Mouse (Mus musculus): Measurements from ENCODE around the gene Dnah7a. TPM values are rescaled to one million over a fixed set of nuclear protein-coding genes. Genes with fewer than 3 reads are reported as not detected.
"Not testable (repeated sequence)": the region's sequence is repeated elsewhere in the genome, so short reads cannot be mapped to it uniquely, and the experiment has no call there.

Dnah7a gene
- total RNA-seq, 2 experiments from 2014 or later: 3.9 to 4.8 TPM

DNA sequence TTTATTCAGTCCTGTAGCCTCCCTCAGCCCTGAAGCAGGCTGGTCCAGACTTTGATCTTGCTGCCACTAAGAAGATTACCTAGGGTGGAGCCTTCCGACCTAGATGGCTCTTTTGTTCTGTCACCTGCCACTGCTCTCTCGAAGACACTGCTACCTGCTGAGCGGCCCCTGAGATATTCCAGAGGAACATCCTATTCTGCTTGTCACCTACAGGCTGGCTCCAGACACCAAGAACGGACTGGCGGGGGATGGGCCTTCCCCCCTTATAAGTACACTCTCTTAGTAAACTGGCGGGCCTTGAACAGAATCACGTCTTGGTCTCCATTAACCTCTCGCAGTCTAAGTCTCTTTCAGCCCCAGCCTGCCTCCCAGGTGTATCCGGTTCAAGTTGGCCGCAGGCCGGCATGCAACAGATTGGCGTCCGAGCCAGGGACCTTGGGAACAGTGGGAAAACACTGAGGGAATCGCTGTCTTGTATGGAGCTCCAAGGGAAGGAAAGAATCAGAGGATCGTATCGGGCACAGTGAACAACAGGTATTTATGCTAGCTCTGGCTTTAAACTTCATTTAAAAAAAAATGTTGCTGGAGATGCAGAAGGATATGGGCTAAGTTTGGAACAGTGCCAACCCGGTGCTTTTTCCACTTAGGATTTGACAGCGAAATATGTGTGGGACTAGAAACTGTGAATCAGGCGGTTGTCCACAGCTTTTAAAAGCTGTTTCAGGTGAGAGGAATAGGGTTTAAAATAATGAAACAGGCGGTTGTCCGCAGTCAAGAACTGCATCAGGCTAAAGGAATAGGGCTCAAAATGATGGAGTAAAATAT is 312.4 kb downstream of the Dnah7a start:
- peak; percentile 4 to 7 for DNase-seq (ENCODE audit: low spot score in 2 of 2)

DNA sequence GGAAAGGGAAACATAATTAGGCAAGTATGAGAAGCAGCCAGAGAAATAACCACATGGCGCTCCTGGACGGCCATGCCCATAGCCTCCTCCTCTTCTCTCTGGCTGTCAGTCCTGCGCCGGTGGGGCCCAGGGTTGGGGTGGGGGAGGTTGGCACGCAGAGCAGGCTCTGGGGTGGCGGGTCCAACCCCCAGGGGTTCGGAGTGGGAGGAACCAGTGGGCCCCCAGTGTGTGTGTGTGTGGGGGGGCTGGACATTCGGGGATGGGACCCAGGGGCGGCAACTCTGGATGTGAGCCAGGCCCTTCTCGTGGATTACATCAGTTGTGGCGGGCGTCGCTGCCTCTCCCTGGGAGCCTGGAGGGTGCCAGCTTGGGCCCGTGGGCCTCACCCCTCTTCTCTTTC is 317.8 kb downstream of the Dnah7a start:
- DNase-seq (ENCODE audit: low spot score in 2 of 2): no peak

DNA sequence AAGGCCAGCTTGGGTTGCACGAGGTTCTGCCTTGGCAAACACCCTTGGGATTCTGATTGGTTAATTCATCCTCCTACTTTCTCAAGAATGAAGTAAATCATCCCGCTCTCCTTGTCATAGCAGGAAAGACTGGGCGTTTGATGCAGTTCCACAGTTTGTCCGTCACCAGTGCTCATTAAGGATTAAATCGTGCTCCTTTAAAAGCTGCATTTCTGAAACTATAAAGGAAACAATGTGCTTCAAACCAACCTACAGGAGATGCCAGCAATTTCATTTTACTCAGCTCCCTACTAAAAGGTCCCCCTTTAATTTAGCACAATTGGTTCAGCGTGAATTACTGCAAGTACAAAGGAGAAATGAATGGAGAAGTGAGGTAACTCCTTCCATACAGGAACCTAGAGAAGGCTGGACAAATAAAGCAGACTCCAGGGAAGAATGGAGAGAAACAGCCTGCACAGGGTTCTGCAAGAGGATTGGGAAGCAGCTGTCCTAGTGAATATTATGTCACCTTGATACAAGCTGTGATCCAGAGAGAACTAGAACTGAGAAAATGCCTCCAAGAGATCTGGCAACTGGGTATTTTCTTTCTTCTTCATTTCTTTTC is 322.4 kb downstream of the Dnah7a start:
- DNase-seq (ENCODE audit: low spot score in 2 of 2): no peak

DNA sequence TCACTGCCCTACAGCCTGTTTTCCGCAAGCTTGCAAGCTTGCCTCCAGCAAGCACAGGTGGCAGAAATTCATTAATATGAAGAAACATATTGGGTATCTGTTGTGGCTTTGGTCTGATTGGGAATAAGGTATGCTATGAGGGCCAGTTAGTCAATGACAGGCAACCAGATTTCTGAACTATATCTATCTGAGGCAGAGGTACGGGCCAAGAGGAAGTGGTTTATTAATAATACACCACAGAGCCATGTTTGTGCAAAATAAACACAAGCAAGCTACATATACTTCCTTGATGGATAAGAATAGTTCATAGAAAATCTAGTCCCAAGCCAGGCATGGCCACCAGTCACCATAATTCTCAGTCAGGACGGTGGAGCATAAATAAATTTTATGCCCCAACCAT is 328.9 kb downstream of the Dnah7a start:
- no peak for DNase-seq (ENCODE audit: low spot score in 2 of 2)

DNA sequence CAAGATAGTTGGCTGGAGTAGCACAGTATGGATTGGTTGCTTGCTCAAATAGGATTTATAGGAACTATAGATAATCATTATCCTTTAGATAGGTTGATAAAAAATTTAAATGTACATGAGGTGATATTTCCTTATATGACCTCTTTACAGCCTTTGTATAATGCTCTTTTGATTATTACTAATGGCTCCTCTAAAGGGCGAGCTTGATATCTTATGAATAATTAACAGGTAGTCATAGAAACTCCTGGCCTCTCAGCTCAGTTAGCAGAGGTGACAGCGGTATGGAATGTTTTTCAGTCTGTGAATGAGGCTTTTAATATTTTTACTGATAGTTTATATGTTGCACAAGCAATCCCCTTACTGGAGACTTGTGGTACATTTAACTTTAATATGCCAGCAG is 330.6 kb downstream of the Dnah7a start:
- DNase-seq (ENCODE audit: low spot score in 2 of 2): not testable (repeated sequence)

DNA sequence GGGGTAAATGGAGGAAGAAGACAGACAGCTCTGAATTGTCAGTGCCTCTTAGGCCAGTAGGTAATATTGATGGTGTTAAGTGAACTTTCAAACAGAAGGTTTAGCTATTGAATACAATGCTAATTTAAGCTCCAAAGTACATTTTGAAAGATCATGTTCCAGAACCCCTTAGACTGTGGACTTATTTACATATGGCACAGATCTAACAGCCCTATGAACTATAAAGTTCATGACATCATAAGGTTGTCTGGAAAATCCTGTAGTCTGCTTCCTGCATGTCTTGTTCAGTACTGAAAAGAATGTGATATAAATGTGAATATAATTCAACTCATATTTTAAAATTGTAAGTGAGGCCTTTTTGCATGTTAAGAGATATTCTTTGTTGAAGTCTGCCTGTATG is 347.6 kb downstream of the Dnah7a start:
- DNase-seq (ENCODE audit: low spot score in 2 of 2): no peak

DNA sequence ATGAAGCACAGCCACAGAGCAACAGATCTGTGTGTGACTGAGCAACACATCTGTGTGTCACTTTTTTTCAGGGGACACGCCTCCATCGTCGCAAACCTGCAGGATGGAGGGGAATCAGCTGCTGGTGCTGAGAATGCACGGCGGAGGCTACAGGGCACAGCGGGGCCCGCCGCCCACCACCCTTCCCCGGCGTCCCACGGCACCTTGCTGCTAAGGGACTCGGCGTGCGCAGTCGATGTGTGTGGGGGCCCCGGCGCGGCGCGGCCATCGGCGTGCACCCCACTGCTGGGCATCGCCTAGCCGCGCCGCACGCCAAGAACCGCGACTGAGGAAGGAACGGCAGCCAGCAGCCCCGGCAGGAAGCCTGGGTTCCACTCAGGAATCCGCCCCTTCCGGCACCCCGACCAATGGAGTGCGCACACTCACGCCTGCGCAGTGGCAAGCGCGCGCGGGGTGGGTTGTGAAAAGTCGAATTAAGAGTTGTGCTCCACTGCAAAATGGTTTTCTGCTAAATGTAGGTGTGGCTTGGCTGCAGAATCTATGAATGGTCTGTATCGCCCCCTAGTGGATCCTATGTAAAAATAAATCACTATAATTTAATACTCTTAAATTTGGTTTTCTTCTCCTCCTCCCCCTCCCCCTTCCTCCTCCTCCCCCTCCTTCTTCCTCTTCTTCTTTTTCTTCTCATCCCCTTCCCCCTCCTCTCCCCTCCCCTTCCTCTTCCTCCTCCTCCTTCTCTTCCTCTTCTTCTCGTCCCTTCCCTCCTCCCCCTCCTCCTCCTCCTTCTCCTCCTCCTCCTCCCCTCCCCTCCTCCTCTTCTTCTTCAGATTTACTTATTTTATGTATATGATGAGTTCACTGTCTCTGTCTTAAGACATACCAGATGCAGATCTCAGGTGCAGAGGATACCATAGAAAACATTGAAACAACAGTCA is 354.0 kb downstream of the Dnah7a start, which contains the start of the genes Asdurf, Gm28551 and Asnsd1:
Gene Asdurf (minus strand): TSS at position 293 of the 935 bp plus-strand sequence.
Gene Gm28551 (minus strand): TSS at position 341 of the 935 bp plus-strand sequence.
Gene Asnsd1 (minus strand): TSS at position 426 of the 935 bp plus-strand sequence.
- DNase-seq (ENCODE audit: low spot score in 2 of 2): peak; percentile 97 to 98

Small RNA genes lying within 50 kb of the gene (microRNA-seq; reads per million reads assigned to microRNA genes)
- gene Gm25240: 0 reads per million in 2 experiments

Other genes with a start within 250 kb of the Dnah7a start
- 1 to 10 TPM; 5.6 to 7.2 TPM for gene Stk17b, start 78.4 kb upstream of the Dnah7a start, total RNA-seq (2021)